Mouse (Mus musculus) embryo, embryonic 11 days (tissue): ENCODE measurements around the gene Fam163b.

ENCODE experiments used
- DNase-seq: peaks from one replicate; pipeline ENCODE4 v3.0.0-alpha.2; 2015

Fam163b gene

GRCm38 (mm10) chr2:27085801-27086200 is 56.5 kb downstream of the Fam163b start:
- DNase-seq = no peak

GRCm38 (mm10) chr2:27084963-27085362 is 57.3 kb downstream of the Fam163b start:
- DNase-seq = no peak

DNA sequence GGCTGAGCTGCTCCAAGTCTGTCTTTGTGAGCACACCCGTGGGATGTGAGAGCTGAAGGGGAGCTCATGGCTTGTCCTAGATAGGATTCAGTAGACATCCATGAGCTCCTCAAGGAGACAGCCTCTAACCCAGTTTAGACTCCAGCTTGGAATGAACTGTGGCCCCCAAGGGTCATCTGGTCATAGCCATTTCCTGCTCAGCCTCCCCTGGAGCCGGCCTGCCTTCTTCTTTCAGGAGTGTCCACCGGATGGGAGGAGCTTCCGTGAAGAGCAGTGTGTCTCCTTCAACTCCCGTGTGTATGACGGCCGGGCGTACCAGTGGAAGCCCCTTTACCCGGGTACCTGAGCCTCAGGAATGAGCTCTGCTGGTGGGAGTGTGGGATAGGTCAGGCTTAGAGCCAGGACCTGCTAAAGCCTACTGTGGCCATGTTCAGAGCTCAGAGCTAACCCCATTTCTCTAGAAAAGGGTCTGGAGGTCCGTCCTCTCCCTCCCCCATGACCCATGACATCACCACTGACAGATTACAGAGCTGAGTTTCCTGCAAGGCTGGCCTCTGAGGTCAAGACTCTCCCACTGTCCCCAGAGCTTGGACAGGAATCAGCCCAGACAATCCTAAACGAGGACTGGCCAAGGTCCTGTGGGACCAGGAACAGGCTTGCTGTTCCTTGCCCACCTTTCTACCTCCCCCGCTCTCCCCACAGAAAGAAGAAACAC is 58.4 kb downstream of the Fam163b start:
- no peak for DNase-seq

- DNase-seq = peak; percentile 75
These were observed 62.6 kb downstream of the Fam163b start for GRCm38 (mm10) chr2:27079649-27080048.

- peak; percentile 82 for DNase-seq
These were observed 63.1 kb downstream of the Fam163b start, which contains the start of gene Adamtsl2 for GRCm38 (mm10) chr2:27079152-27079584. TSS of gene Adamtsl2 (plus strand) at chr2:27079379.

DNA sequence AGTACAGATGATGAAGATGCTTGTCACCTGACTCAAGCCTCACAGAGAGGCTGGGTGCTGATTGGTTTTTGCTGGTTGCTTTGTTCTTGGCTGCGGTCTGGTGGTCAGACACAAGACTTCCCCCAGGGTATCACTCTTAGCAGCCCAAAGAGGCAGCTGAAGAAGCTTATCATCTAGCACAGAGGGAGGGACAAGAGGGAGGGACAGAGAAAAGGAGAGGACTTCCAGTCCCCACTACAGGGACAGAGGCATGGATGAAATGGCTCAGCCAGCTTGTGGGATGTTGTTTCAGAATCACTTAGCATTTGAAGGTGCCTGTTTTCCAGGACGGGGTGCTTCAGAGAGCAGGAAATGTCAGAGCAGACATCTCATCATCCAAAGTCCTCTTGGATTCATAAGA is 64.0 kb downstream of the Fam163b start:
- DNase-seq = no peak

DNA sequence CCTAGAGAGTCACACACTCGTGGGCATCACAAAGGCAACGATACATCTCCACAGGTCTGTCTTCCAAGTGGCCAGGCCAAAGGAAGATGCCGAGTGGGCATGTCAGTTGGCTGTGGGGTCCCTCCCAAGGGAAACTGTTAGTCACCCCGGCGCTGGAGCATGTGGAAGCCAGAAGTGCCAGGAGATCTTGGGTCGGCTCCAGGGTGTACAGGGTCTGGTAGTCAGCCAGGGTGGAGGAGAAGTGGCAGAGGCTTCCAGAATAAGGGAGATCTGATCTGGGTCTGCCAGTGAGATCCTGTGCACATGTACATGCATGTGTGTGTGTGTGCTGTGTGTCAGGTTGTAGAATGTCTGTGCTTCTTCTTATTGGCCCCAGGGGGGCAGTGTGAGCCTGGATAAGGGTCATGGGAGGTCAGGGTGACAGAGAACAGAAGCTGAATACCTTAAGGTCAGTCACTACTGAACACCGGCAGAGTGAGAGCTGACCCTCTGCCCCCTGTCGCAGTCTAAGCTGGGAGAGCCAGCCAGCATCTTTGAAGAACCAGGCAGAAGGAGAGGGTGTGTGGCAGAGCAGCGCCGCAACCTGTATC is 64.5 kb downstream of the Fam163b start:
- peak; percentile 43 for DNase-seq

DNA sequence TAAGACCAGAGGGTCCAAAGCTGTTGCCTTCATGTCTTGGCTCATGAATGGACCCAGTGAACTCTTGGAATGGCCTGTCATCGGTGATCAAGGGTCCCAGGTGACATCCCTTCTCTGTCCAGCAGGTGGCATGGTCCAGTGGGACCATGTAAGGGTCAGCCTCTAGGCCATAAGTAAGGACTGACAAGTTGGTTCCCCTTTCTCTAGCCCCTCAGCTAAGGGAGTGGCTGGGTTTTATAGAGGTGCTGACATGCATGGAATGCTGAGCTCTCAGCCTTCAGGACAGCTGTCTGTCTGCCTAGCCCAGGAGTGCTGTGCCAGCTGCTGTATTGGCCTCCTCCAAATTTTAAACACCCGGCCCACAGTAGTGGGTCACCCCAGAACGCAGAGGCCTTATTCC is 66.8 kb downstream of the Fam163b start:
- peak; percentile 58 for DNase-seq

- DNase-seq = no peak
These were observed 67.5 kb downstream of the Fam163b start for GRCm38 (mm10) chr2:27074804-27075203.

DNA sequence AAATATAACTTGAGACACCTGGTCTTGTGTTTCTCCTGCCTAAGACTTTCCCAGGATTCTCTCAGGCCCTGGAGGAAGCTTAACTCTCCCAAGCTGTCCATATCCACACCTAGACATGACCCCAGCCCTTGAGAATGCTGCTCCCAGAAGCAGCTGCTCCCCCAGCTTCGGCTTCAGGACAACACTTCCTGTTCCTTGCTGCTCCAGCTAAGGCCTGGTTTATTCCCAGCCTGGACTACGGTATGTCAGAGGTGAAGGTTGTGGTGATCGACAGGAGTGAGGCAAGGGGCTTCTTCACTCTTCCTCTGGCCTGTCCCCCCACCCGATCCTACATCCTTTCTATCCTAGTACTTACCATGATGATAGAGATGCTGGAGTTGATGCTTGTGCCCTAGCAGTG is 68.9 kb downstream of the Fam163b start:
- no peak for DNase-seq

DNA sequence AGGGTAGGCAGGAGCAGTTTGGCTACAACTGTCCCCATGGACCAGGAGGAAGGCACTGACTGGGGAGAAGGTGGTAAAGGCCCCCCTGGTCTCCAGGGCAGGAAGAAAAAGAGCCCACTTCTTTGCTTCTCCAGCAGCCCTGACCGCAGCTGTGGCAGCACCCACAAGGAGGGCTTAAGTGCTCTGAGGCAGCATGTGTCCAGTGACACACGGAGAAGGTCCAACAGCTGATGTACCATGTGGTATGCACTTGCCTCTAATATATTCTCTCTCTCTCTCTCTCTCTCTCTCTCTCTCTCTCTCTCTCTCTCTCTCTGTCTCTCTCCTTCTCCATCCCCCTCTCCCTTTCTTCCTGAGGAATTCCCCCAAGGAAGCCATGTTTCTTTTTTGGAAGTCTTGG is 70.3 kb downstream of the Fam163b start, which contains the start of gene Mymk:
Gene Mymk, minus strand, starts transcription at position 202 of the 400 bp plus-strand sequence.
- DNase-seq = no peak

DNA sequence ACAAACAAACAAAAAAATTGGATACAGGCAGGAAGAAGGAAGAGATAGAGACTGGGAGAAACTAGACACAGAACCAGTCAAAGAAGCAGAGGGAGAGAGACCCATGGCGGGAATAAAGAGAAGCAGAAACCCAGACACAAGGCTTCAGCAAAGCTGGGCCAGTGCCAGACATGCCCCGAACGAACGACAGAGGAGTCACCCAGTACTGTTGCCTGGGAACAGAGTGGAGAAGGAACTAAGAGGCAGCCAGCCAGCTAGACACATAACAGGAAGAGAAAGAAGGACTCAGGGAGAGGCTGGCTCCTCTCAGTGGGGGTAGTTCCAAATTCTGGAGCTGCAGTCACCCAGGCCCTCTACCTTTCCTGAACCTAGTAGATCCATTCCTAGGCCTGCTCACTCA is 71.2 kb downstream of the Fam163b start:
- DNase-seq = no peak

DNA sequence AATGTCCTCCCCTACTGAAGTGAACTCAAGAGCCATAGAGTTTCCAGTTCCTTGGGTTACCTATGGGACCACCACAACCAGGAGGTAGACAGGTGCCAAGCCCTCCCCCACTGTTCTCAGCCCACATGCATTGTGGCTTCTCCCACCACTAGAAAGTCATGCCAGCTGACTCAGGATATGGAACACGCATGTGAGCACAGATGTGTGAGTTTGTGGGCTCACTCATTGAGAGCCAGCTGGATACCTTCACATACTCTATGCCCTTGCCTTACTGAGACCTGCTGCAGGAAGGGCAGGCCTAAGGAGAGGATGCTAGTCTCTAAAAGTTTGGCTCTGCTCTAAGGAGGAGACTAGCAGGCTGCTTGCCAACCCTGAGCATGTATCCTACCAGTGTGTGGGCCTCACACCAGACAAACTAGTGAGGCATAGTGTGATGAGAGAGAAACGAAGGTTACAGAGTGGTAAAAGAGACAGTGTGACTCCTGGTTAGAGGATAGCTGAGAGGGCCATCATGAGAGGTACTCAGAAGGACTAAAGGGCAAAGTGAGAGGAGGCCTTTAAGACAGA is 72.0 kb downstream of the Fam163b start:
- no peak for DNase-seq

DNA sequence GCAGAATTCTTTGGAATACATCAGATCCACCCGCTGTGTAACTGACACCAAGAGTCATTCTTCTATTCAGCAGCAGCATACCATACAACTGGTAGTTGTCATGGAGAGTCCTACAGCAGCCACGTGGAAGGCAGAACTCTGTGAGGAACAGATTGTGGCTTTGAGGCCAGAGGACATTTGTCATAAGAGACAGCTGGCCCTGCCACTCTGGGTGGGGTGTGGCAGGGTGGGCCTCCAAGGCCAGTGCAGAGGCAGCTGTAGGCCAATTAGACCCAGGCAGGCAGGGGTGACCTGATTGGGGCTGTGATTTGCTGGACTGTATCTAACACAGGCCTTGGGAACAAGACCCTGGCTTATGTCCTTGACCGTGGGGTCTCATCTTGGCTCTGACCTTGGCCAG is 72.6 kb downstream of the Fam163b start:
- no peak for DNase-seq

GRCm38 (mm10) chr2:27067996-27068395 is 74.3 kb downstream of the Fam163b start:
- no peak for DNase-seq

GRCm38 (mm10) chr2:27067124-27067523 is 75.2 kb downstream of the Fam163b start:
- no peak for DNase-seq
